Mouse (Mus musculus) forebrain, postnatal 0 days (tissue): ENCODE results near the gene Mcu. TPM values are rescaled to one million over a fixed set of nuclear protein-coding genes. Genes with fewer than 3 reads are reported as not detected.

ENCODE experiments used
- ATAC-seq: fragments of 200-750 bp; cut with Nextera tagmentation; 2 replicates; pipeline ENCODE4 v1.8.0; 2017; ENCODE audit warnings: mild to moderate bottlenecking, moderate library complexity
- DNase-seq: peaks from one replicate; pipeline ENCODE4 v3.0.0-alpha.2; 2015
- H3K27ac ChIP-seq: fragments of 300-500 bp; sonication (generic); 2 replicates; pipeline ENCODE4 v1.5.1; 2014; ENCODE audit warnings: low read depth, mild to moderate bottlenecking, antibody characterized with exemption, low read length, moderate library complexity, mixed read lengths
- H3K27me3 ChIP-seq: fragments of 300-500 bp; sonication (generic); 2 replicates; pipeline ENCODE4 v1.6.1; 2014; ENCODE audit warnings: mild to moderate bottlenecking, low read length, mixed read lengths; ENCODE audit not compliant: insufficient read depth
- H3K36me3 ChIP-seq: fragments of 300-500 bp; sonication (generic); 2 replicates; pipeline ENCODE4 v1.6.1; 2014; ENCODE audit warnings: mild to moderate bottlenecking, moderate library complexity; ENCODE audit not compliant: insufficient read depth
- H3K4me1 ChIP-seq: fragments of 300-500 bp; sonication (generic); 2 replicates; pipeline ENCODE4 v1.6.1; 2014; ENCODE audit warnings: antibody characterized with exemption; ENCODE audit not compliant: insufficient read depth
- H3K4me2 ChIP-seq: fragments of 300-500 bp; sonication (generic); 2 replicates; pipeline ENCODE4 v1.6.1; 2014; ENCODE audit warnings: low read depth, mild to moderate bottlenecking, moderate library complexity
- H3K4me3 ChIP-seq: fragments of 300-500 bp; sonication (generic); 2 replicates; pipeline ENCODE4 v1.5.1; 2014; ENCODE audit warnings: low read depth, low read length, mixed read lengths
- H3K9ac ChIP-seq: fragments of 300-500 bp; sonication (generic); 2 replicates; pipeline ENCODE4 v1.6.1; 2014; ENCODE audit warnings: mild to moderate bottlenecking
- H3K9me3 ChIP-seq: fragments of 300-500 bp; sonication (generic); 2 replicates; pipeline ENCODE4 v1.6.1; 2016; ENCODE audit warnings: low read length
- CTCF ChIP-seq: sonication (generic); IDR thresholded peaks from 2 replicates; pipeline ENCODE4 v1.5.1; 2016; ENCODE audit warnings: antibody characterized with exemption, control low read depth, low read depth
- WGBS: fragments of 180-500 bp; shearing (Covaris S2); extraction: QIAGEN DNeasy Blood & Tissue Kit; methylation state at CpG from one replicate; pipeline ENCODE4 v1.1.7; 2014; 5-methylcytosine and 5-hydroxymethylcytosine counted together
- polyA plus RNA-seq: library from polyadenylated mRNA; unstranded; fragments of >200 nt; fragmentation: Nextera tagmentation; extraction: Ambion mirVana; gene quantifications from 2 replicates; pipeline ENCODE4 v1.2.1, GENCODE M21; 2015
- total RNA-seq: library from RNA; depleted of rRNA; stranded (reverse); fragments of >200 nt; gene quantifications from 2 replicates; pipeline ENCODE4 v1.2.3, GENCODE M21; 2014

Gene Mcu
- total and polyA plus RNA-seq, 2 experiments from 2014 or later, result 41.0 to 58.0 TPM

DNA sequence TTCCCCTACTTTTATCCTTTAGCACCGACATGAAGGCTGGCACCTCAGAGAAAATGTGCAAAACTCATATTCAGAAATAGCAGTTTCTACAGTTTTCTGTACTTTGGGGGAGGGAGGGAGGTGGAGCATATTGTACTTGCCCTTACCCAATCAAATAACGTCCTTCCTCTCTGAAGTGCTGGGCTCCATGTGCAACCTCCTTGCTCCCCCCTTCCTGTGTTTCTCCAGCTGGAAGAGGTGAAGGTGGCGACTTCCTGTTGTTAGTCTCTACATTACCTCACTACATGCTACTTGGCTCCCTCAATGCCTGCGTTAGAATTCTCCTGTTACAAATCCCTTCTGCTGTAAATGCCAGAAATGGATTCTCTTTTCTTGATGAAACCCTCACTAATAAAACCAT is 54.0 kb downstream of the Mcu start:
- TF ChIP-seq CTCF, result no peak
- no peak for DNase-seq

DNA sequence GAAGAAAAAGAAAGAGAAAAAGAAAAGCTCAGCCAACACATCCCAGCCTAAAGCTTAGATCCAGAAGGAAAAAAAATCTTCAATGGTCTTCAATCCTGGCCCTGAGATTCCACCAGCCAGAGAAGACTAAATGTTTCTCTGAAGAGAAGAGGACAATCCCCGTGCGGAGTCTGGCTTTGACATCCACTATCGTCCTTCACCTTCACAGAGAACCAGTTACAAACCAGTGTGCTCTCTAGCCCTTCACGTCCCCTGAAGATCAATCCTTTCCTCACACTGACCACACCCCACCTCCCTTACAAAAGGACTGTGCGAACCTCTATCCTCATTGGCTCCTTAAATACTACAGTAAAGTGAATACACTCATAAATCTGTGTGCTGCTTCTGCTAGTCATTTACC is 56.4 kb downstream of the Mcu start:
- no peaks in the 10 kb centered on the region for H3K9me3 ChIP-seq
- DNase-seq, result no peak
- H3K4me3 ChIP-seq, result no peak overlapping the region
- TF ChIP-seq CTCF, result no peak
- H3K4me1 ChIP-seq, result no peaks in the 10 kb centered on the region
- H3K36me3 ChIP-seq, result no peaks in the 10 kb centered on the region
- ATAC-seq, result no peak
- no peaks in the 10 kb centered on the region for H3K27me3 ChIP-seq
- H3K4me2 ChIP-seq, result no peak overlapping the region
- H3K27ac ChIP-seq, result no peak overlapping the region
- no peak overlapping the region for H3K9ac ChIP-seq
- 91% methylated on average over 5 of the region's 5 CpGs for WGBS

More for the DNA sequence above, 54.0 kb downstream of the Mcu start:
- H3K4me3 ChIP-seq, result no peak overlapping the region
- H3K4me1 ChIP-seq, result no peaks in the 10 kb centered on the region
- H3K36me3 ChIP-seq, result no peaks in the 10 kb centered on the region
- WGBS, result 63% methylated on average over 4 of the region's 4 CpGs
- H3K27ac ChIP-seq, result no peak overlapping the region
- no peaks in the 10 kb centered on the region for H3K9me3 ChIP-seq
- peak; percentile 23; the same call in 1 of the 2 replicates for ATAC-seq
- H3K4me2 ChIP-seq, result no peak overlapping the region
- H3K9ac ChIP-seq, result no peak overlapping the region
- no peaks in the 10 kb centered on the region for H3K27me3 ChIP-seq

DNA sequence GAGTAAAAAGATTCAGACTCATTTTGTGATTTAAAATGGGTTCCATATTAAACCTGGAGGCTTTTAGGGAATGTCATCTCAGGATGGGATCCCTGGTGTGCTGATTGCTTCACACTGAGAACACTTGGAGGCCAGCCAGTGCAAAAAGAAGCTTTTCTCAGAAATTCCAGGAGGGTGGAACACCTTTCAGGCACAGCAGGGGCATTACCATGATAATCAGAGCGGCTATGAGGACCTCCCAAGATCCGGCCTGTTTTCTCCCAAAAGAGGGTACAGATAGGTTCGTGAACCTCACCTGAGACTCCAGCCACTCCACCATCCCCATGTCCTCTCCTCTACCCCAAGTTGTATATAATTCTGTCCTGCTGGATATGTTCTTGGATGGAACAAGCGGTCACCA is 57.9 kb downstream of the Mcu start:
- no peak for ATAC-seq
- no peak for DNase-seq
- H3K27ac ChIP-seq, result no peak overlapping the region
- no peak overlapping the region for H3K4me2 ChIP-seq
- H3K27me3 ChIP-seq, result no peaks in the 10 kb centered on the region
- H3K36me3 ChIP-seq, result no peaks in the 10 kb centered on the region
- no peak for TF ChIP-seq CTCF
- WGBS, result 70% methylated on average over 4 of the region's 4 CpGs
- no peaks in the 10 kb centered on the region for H3K4me1 ChIP-seq
- no peaks in the 10 kb centered on the region for H3K9me3 ChIP-seq
- no peak overlapping the region for H3K4me3 ChIP-seq
- no peak overlapping the region for H3K9ac ChIP-seq

DNA sequence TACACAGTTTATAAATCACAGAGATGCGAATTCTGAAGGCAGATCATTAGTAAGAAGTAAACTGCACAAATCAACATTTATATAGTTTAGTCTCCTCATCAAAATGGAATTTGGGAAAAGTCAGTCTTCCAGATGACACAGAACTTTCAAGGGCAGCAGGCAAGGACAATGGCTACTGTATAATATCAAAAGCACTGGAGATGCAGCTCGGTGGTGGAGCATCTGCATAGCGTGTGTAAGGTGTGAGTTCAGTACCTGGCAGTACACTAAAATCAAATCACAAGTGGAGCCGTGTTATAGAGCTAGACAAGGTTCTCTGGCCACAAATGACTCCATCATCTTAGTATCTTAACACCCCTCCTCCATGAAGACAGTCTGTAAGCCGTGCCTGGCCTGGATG is 58.3 kb downstream of the Mcu start:
- ATAC-seq, result no peak
- WGBS, result 88% methylated on average over 5 of the region's 5 CpGs
- H3K36me3 ChIP-seq, result no peaks in the 10 kb centered on the region
- no peak for TF ChIP-seq CTCF
- no peak overlapping the region for H3K9ac ChIP-seq
- no peak overlapping the region for H3K4me2 ChIP-seq
- H3K27me3 ChIP-seq, result no peaks in the 10 kb centered on the region
- no peaks in the 10 kb centered on the region for H3K4me1 ChIP-seq
- DNase-seq, result no peak
- H3K4me3 ChIP-seq, result no peak overlapping the region
- H3K27ac ChIP-seq, result no peak overlapping the region
- H3K9me3 ChIP-seq, result no peaks in the 10 kb centered on the region

DNA sequence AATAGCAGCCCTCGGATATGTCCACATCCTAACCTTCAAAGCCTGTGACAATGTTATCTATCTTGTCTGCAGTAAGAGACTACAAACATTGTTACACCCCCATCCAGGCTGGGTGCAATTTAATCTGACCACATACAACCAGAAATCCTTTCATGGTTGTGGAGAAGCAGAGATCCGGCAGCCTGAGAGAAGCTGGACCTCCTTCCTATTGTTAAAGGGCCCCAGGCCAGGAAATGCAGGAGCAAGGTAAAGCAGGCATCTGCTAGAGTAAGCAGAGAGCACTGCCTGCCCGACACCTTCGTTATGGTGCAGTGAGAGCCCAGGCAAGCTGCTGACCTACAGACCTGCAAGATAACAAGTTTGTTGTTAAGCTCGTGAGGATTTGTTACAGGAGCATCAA is 60.0 kb downstream of the Mcu start:
- H3K4me1 ChIP-seq, result no peaks in the 10 kb centered on the region
- no peak overlapping the region for H3K4me2 ChIP-seq
- H3K4me3 ChIP-seq, result no peak overlapping the region
- H3K36me3 ChIP-seq, result no peaks in the 10 kb centered on the region
- no peak for TF ChIP-seq CTCF
- no peaks in the 10 kb centered on the region for H3K27me3 ChIP-seq
- H3K27ac ChIP-seq, result no peak overlapping the region
- H3K9ac ChIP-seq, result no peak overlapping the region
- 39% methylated on average over 5 of the region's 5 CpGs for WGBS
- ATAC-seq (no peak), DNase-seq (no peak)
- no peaks in the 10 kb centered on the region for H3K9me3 ChIP-seq

DNA sequence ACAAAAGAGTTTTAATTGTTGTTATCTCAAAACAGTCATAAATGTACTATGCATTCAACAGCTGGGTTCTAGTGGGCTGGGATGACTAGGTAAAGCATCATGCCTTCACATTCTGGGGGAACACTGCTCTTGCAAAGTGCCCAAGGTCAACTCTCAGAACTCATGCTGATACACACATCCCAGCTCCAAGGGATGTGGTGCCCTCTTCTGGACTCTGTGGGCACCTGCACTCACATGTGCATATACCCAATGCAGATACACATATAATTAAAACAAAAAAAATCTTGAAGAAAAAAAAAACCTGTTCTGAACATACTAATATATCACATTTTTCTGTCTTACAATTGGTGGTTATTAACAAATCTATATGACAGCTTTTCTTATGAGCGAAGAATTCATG is 62.2 kb downstream of the Mcu start:
- no peak overlapping the region for H3K4me3 ChIP-seq
- no peaks in the 10 kb centered on the region for H3K4me1 ChIP-seq
- ATAC-seq (no peak), DNase-seq (no peak)
- no peak overlapping the region for H3K4me2 ChIP-seq
- H3K27ac ChIP-seq, result no peak overlapping the region
- no peak overlapping the region for H3K9ac ChIP-seq
- peak; percentile 23 for TF ChIP-seq CTCF
- WGBS, result 97% methylated on average over 1 of the region's 1 CpGs
- H3K27me3 ChIP-seq, result no peaks in the 10 kb centered on the region
- no peaks in the 10 kb centered on the region for H3K36me3 ChIP-seq
- H3K9me3 ChIP-seq, result no peaks in the 10 kb centered on the region

DNA sequence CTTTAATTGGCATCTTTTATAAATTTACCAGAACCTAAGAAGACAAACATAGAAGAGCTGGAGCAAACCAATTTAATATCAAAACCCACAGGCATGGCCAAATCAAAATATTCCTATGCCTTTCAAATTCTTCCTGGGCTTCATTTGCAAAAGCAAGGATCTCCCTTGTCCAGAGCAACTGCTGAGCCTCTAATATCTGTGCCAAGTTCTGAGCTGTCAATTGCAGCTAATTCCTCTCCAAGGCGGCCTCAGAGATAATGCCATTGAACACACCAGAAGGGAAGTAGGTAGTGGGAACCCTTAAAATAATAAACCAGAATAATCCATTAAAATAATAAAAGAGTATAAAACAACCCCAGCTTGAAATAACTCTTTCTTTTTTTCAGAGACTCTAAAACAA is 64.0 kb downstream of the Mcu start:
- no peak overlapping the region for H3K9ac ChIP-seq
- no peaks in the 10 kb centered on the region for H3K4me1 ChIP-seq
- no peak overlapping the region for H3K4me2 ChIP-seq
- TF ChIP-seq CTCF, result no peak
- H3K27me3 ChIP-seq, result no peaks in the 10 kb centered on the region
- DNase-seq (no peak), ATAC-seq (no peak)
- H3K36me3 ChIP-seq, result no peaks in the 10 kb centered on the region
- H3K9me3 ChIP-seq, result no peaks in the 10 kb centered on the region
- H3K27ac ChIP-seq, result no peak overlapping the region
- no peak overlapping the region for H3K4me3 ChIP-seq
- 38% methylated on average over 1 of the region's 1 CpGs for WGBS
